Mouse (Mus musculus) stomach, postnatal 0 days (tissue): ENCODE data around the gene Ube2h. TPM values are rescaled to one million over a fixed set of nuclear protein-coding genes. Genes with fewer than 3 reads are reported as not detected.

Experiments used
- ATAC-seq: fragments of 200-750 bp; cut with Nextera tagmentation; 2 replicates; pipeline ENCODE4 v1.8.0; 2017; ENCODE audit not compliant: low FRiP score, low TSS enrichment
- DNase-seq: peaks from one replicate; pipeline ENCODE4 v3.0.0-alpha.2; 2016; ENCODE audit warnings: low spot score
- H3K27ac ChIP-seq: fragments of 300-500 bp; sonication (generic); replicated peaks from 2 replicates; pipeline ENCODE4 v1.5.1; 2014; ENCODE audit warnings: mild to moderate bottlenecking, control low read depth
- H3K27me3 ChIP-seq: fragments of 300-500 bp; sonication (generic); 2 replicates; pipeline ENCODE4 v1.6.1; 2014; ENCODE audit warnings: low read length; ENCODE audit not compliant: control insufficient read depth, insufficient read depth
- H3K36me3 ChIP-seq: fragments of 300-500 bp; sonication (generic); 2 replicates; pipeline ENCODE4 v1.6.1; 2014; ENCODE audit warnings: low read length, mixed read lengths; ENCODE audit not compliant: control insufficient read depth, insufficient read depth
- H3K4me1 ChIP-seq: fragments of 300-500 bp; sonication (generic); replicated peaks from 2 replicates; pipeline ENCODE4 v1.6.1; 2014; ENCODE audit warnings: antibody characterized with exemption; ENCODE audit not compliant: control insufficient read depth, insufficient read depth
- H3K4me2 ChIP-seq: fragments of 300-500 bp; sonication (generic); replicated peaks from 2 replicates; pipeline ENCODE4 v1.6.1; 2014; ENCODE audit warnings: low read depth, mild to moderate bottlenecking, control low read depth, moderate library complexity
- H3K4me3 ChIP-seq: fragments of 300-500 bp; sonication (generic); 2 replicates; pipeline ENCODE4 v1.5.1; 2014; ENCODE audit warnings: low read depth, low read length, control low read depth
- H3K9ac ChIP-seq: fragments of 300-500 bp; sonication (generic); 2 replicates; pipeline ENCODE4 v1.6.1; 2014; ENCODE audit warnings: mild to moderate bottlenecking, low read length, control low read depth, mixed read lengths
- H3K9me3 ChIP-seq: fragments of 300-500 bp; sonication (generic); 2 replicates; pipeline ENCODE4 v1.6.1; 2016; ENCODE audit warnings: low read length; ENCODE audit not compliant: control insufficient read depth
- CTCF ChIP-seq: IDR thresholded peaks from 2 replicates; pipeline ENCODE4 v1.5.1; 2016; ENCODE audit warnings: antibody characterized with exemption, low read depth, mild to moderate bottlenecking, moderate library complexity
- EP300 ChIP-seq: optimal IDR thresholded peaks from 2 replicates; pipeline ENCODE3; 2016; ENCODE audit warnings: antibody characterized with exemption
- WGBS: fragments of 180-500 bp; shearing (Covaris S2); extraction: QIAGEN DNeasy Blood & Tissue Kit; methylation state at CpG from one replicate; pipeline ENCODE4 v1.1.7; 2014; 5-methylcytosine and 5-hydroxymethylcytosine counted together
- polyA plus RNA-seq: library from polyadenylated mRNA; unstranded; fragments of >200 nt; fragmentation: Nextera tagmentation; extraction: Ambion mirVana; gene quantifications from 2 replicates; pipeline ENCODE4 v1.2.1, GENCODE M21; 2015

Gene Ube2h
- polyA plus RNA-seq, 1 experiment from 2014 or later: 25.2 TPM

- Histone ChIP-seq H3K9ac (no peak overlapping the region), H3K27me3 (no peaks in the 10 kb centered on the region), H3K4me2 (no peak overlapping the region), H3K9me3 (no peaks in the 10 kb centered on the region), H3K4me3 (no peak overlapping the region), H3K4me1 (peaks cover 3% of the 10 kb centered on the region), H3K36me3 (peaks cover 5% of the 10 kb centered on the region; the same call in 1 of the 2 replicates), H3K27ac (no peak overlapping the region)
- TF ChIP-seq CTCF: no peak
- TF ChIP-seq EP300: no peak
- WGBS: 92% methylated on average over 7 of the region's 7 CpGs
- DNase-seq: no peak
- ATAC-seq: no peak
Observed at GRCm38 (mm10) chr6:30267486-30267885, 36.9 kb downstream of the Ube2h start.

DNA sequence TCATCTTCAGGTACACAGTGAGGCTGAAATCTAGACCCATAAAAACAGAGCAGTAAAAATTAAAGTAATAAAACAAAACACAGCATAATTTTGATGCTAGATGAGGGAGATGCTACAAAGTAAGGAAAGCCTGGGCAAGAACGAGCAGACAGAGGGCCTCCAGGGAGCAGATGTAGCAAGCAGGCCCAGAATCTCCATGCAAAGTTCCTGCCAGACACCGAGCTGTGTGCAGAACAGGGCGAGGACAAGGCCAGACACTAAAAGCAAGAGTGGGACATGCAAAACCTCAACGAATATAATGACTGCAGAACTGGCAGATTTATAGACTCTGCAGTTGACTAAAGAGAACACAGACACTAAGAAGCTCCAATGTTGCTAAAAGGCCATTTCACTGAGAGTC lies 38.9 kb downstream of the Ube2h start:
- no peak overlapping the region for H3K4me2 ChIP-seq
- DNase-seq (no peak), ATAC-seq (no peak)
- peaks cover 3% of the 10 kb centered on the region for H3K4me1 ChIP-seq
- H3K27ac ChIP-seq: no peak overlapping the region
- no peaks in the 10 kb centered on the region for H3K9me3 ChIP-seq
- peaks cover 5% of the 10 kb centered on the region; the same call in 1 of the 2 replicates for H3K36me3 ChIP-seq
- no peak for TF ChIP-seq EP300
- TF ChIP-seq CTCF: no peak
- no peak overlapping the region for H3K4me3 ChIP-seq
- WGBS: 65% methylated on average over 4 of the region's 4 CpGs
- H3K27me3 ChIP-seq: no peaks in the 10 kb centered on the region
- H3K9ac ChIP-seq: no peak overlapping the region

- TF ChIP-seq CTCF (no peak), EP300 (no peak)
- DNase-seq (peak; percentile 26), ATAC-seq (0 out of 2 replicates have a peak, but pooled peaks have one; percentile 24)
- H3K27ac ChIP-seq: no peak overlapping the region
- peaks cover 3% of the 10 kb centered on the region for H3K4me1 ChIP-seq
- no peak overlapping the region for H3K9ac ChIP-seq
- 26% methylated on average over 4 of the region's 4 CpGs for WGBS
- H3K4me3 ChIP-seq: no peak overlapping the region
- peaks cover 11% of the 10 kb centered on the region for H3K36me3 ChIP-seq
- H3K9me3 ChIP-seq: no peaks in the 10 kb centered on the region
- H3K4me2 ChIP-seq: no peak overlapping the region
- H3K27me3 ChIP-seq: no peaks in the 10 kb centered on the region
Observed at GRCm38 (mm10) chr6:30263053-30263452, 41.3 kb downstream of the Ube2h start.

DNA sequence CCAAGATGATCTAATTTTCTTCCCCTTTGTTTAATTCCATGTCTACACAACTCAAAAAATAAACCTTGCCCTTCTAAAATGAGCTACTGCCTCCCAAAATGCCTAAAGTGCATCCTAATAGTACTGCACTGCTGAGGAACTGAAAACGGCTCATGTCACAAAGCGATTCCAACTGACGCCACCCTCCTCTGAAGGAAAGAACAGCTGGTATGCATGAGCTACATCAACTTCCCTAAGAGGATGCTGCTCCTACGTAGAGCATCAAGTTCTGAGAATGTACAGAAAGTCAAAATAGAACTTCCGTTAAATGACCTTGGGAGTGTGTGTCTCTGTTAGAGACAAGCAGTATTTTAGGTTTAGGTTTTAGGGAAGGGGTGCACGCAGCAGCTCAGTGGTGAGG lies 45.1 kb downstream of the Ube2h start:
- 78% methylated on average over 6 of the region's 6 CpGs for WGBS
- Histone ChIP-seq H3K9me3 (no peaks in the 10 kb centered on the region), H3K36me3 (peaks cover 7% of the 10 kb centered on the region), H3K4me3 (no peak overlapping the region), H3K27ac (no peak overlapping the region), H3K4me2 (no peak overlapping the region), H3K27me3 (no peaks in the 10 kb centered on the region), H3K9ac (no peak overlapping the region), H3K4me1 (peaks cover 3% of the 10 kb centered on the region)
- TF ChIP-seq EP300 (no peak), CTCF (no peak)
- DNase-seq (no peak), ATAC-seq (no peak)

- Histone ChIP-seq H3K9ac (no peak overlapping the region), H3K4me3 (no peak overlapping the region), H3K36me3 (peaks cover 7% of the 10 kb centered on the region), H3K9me3 (no peaks in the 10 kb centered on the region), H3K27me3 (no peaks in the 10 kb centered on the region), H3K4me1 (peaks cover under 1% of the 10 kb centered on the region), H3K27ac (no peak overlapping the region), H3K4me2 (no peak overlapping the region)
- 72% methylated on average over 1 of the region's 1 CpGs for WGBS
- DNase-seq (no peak), ATAC-seq (no peak)
- no peak for TF ChIP-seq EP300
- no peak for TF ChIP-seq CTCF
Observed at GRCm38 (mm10) chr6:30257962-30258361, 46.4 kb downstream of the Ube2h start.

GRCm38 (mm10) chr6:30255846-30256245 lies 48.5 kb downstream of the Ube2h start:
- 83% methylated on average over 1 of the region's 1 CpGs for WGBS
- no peak overlapping the region for H3K4me2 ChIP-seq
- no peak overlapping the region for H3K4me3 ChIP-seq

More at GRCm38 (mm10) chr6:30255846-30256245, 48.5 kb downstream of the Ube2h start:
- no peak overlapping the region for H3K27ac ChIP-seq
- no peak for TF ChIP-seq CTCF
- TF ChIP-seq EP300: no peak
- peaks cover 11% of the 10 kb centered on the region for H3K36me3 ChIP-seq
- no peaks in the 10 kb centered on the region for H3K9me3 ChIP-seq
- no peaks in the 10 kb centered on the region for H3K27me3 ChIP-seq
- no peaks in the 10 kb centered on the region for H3K4me1 ChIP-seq
- DNase-seq: no peak
- ATAC-seq: no peak
- H3K9ac ChIP-seq: no peak overlapping the region
